Mouse (Mus musculus) forebrain, embryonic 11.5 days (tissue): ENCODE measurements around the gene Tgfb1i1. TPM values are rescaled to one million over a fixed set of nuclear protein-coding genes. Genes with fewer than 3 reads are reported as not detected.

Source experiments
- ATAC-seq: fragments of 200-750 bp; cut with Nextera tagmentation; replicated peaks from 2 replicates; pipeline ENCODE4 v1.8.0; 2017; ENCODE audit warnings: moderate TSS enrichment; ENCODE audit not compliant: low FRiP score
- DNase-seq: peaks from one replicate; pipeline ENCODE4 v3.0.0-alpha.2; 2017; ENCODE audit warnings: low spot score
- H3K27ac ChIP-seq: fragments of 300-500 bp; sonication (generic); 2 replicates; pipeline ENCODE4 v1.5.1; 2014; ENCODE audit warnings: low read depth, low read length
- H3K27me3 ChIP-seq: fragments of 300-500 bp; sonication (generic); 2 replicates; pipeline ENCODE4 v1.6.1; 2014; ENCODE audit warnings: mild to moderate bottlenecking, low read length, mixed read lengths; ENCODE audit not compliant: control insufficient read depth, insufficient read depth
- H3K36me3 ChIP-seq: fragments of 300-500 bp; sonication (generic); 2 replicates; pipeline ENCODE4 v1.6.1; 2014; ENCODE audit warnings: mild to moderate bottlenecking, low read length, moderate library complexity, mixed read lengths; ENCODE audit not compliant: control insufficient read depth, insufficient read depth
- H3K4me1 ChIP-seq: fragments of 300-500 bp; sonication (generic); replicated peaks from 2 replicates; pipeline ENCODE4 v1.6.1; 2014; ENCODE audit warnings: low read length, mixed read lengths; ENCODE audit not compliant: control insufficient read depth, insufficient read depth
- H3K4me2 ChIP-seq: fragments of 300-500 bp; sonication (generic); 2 replicates; pipeline ENCODE4 v1.6.1; 2014; ENCODE audit warnings: low read depth, mild to moderate bottlenecking, low read length, moderate library complexity, mixed read lengths; ENCODE audit not compliant: severe bottlenecking
- H3K4me3 ChIP-seq: fragments of 300-500 bp; sonication (generic); 2 replicates; pipeline ENCODE4 v1.5.1; 2014; ENCODE audit warnings: low read depth, low read length
- H3K9ac ChIP-seq: fragments of 300-500 bp; sonication (generic); 2 replicates; pipeline ENCODE4 v1.6.1; 2014; ENCODE audit warnings: low read length
- H3K9me3 ChIP-seq: fragments of 300-500 bp; sonication (generic); 2 replicates; pipeline ENCODE4 v1.6.1; 2016; ENCODE audit warnings: low read length, mixed read lengths; ENCODE audit not compliant: control insufficient read depth
- WGBS: fragments of 180-500 bp; shearing (Covaris S2); extraction: QIAGEN DNeasy Blood & Tissue Kit; methylation state at CpG from one replicate; pipeline ENCODE4 v1.1.7; 2014; 5-methylcytosine and 5-hydroxymethylcytosine counted together
- polyA plus RNA-seq: library from polyadenylated mRNA; unstranded; fragments of >200 nt; fragmentation: Nextera tagmentation; extraction: Ambion mirVana; gene quantifications from 2 replicates; pipeline ENCODE4 v1.2.1, GENCODE M21; 2014

Tgfb1i1 gene
- 34.1 and 35.5 TPM in 2 replicates for polyA plus RNA-seq

GRCm38 (mm10) chr7:128246496-128247391, at the start of gene Tgfb1i1:
Gene Tgfb1i1, plus strand, starts transcription at chr7:128246812.
- H3K27ac ChIP-seq: no peak within 1 kb of the TSS
- peaks cover 2% of the 10 kb centered on the region; the same call in 1 of the 2 replicates for H3K4me1 ChIP-seq
- H3K4me3 ChIP-seq: peak within 1 kb of the TSS; percentile 35
- 3% methylated on average over 28 of the region's 30 CpGs for WGBS
- ATAC-seq (peak; percentile 37), DNase-seq (peak; percentile 77)
- H3K36me3 ChIP-seq: peaks cover 3% of the 10 kb centered on the region; the same call in 1 of the 2 replicates
- peak within 1 kb of the TSS; percentile 59 for H3K4me2 ChIP-seq
- H3K9ac ChIP-seq: peak within 1 kb of the TSS; percentile 60
- no peaks in the 10 kb centered on the region for H3K9me3 ChIP-seq
- H3K27me3 ChIP-seq: peaks cover 1% of the 10 kb centered on the region

- Histone ChIP-seq H3K4me2 (no peak overlapping the region), H3K4me3 (no peak overlapping the region), H3K9me3 (no peaks in the 10 kb centered on the region), H3K27me3 (no peaks in the 10 kb centered on the region), H3K36me3 (no peaks in the 10 kb centered on the region), H3K27ac (no peak overlapping the region), H3K9ac (no peak overlapping the region), H3K4me1 (no peaks in the 10 kb centered on the region)
- 87% methylated on average over 9 of the region's 9 CpGs for WGBS
- DNase-seq (no peak), ATAC-seq (no peak)
Measured at GRCm38 (mm10) chr7:128201607-128202006, 45.0 kb upstream of the Tgfb1i1 start.

- no peaks in the 10 kb centered on the region for H3K9me3 ChIP-seq
- H3K4me2 ChIP-seq: no peak overlapping the region
- ATAC-seq (no peak), DNase-seq (no peak)
- 87% methylated on average over 9 of the region's 9 CpGs for WGBS
- no peaks in the 10 kb centered on the region for H3K4me1 ChIP-seq
- H3K27ac ChIP-seq: no peak overlapping the region
- no peak overlapping the region for H3K4me3 ChIP-seq
- H3K36me3 ChIP-seq: no peaks in the 10 kb centered on the region
- H3K9ac ChIP-seq: no peak overlapping the region
- no peaks in the 10 kb centered on the region for H3K27me3 ChIP-seq
Measured at GRCm38 (mm10) chr7:128203071-128203470, 43.5 kb upstream of the Tgfb1i1 start.

- 91% methylated on average over 8 of the region's 8 CpGs for WGBS
- H3K27ac ChIP-seq: no peak overlapping the region
- no peaks in the 10 kb centered on the region for H3K27me3 ChIP-seq
- H3K9me3 ChIP-seq: no peaks in the 10 kb centered on the region
- no peak overlapping the region for H3K4me3 ChIP-seq
- H3K9ac ChIP-seq: no peak overlapping the region
- DNase-seq (no peak), ATAC-seq (no peak)
- H3K4me1 ChIP-seq: no peaks in the 10 kb centered on the region
- H3K36me3 ChIP-seq: no peaks in the 10 kb centered on the region
- no peak overlapping the region for H3K4me2 ChIP-seq
Measured at GRCm38 (mm10) chr7:128204179-128204578, 42.4 kb upstream of the Tgfb1i1 start.

- no peak overlapping the region for H3K4me2 ChIP-seq
- no peak for ATAC-seq
- WGBS: 83% methylated on average over 18 of the region's 18 CpGs
Measured at GRCm38 (mm10) chr7:128205695-128206094, 40.9 kb upstream of the Tgfb1i1 start.

GRCm38 (mm10) chr7:128206152-128206551, 40.5 kb upstream of the Tgfb1i1 start, which contains the start of gene Cox6a2:
Gene Cox6a2, minus strand, starts transcription at chr7:128206387.
- no peak for DNase-seq
- Histone ChIP-seq H3K27me3 (no peaks in the 10 kb centered on the region), H3K4me3 (no peak within 1 kb of the TSS), H3K4me2 (no peak within 1 kb of the TSS), H3K4me1 (no peaks in the 10 kb centered on the region), H3K27ac (no peak within 1 kb of the TSS), H3K9me3 (no peaks in the 10 kb centered on the region), H3K9ac (no peak within 1 kb of the TSS), H3K36me3 (no peaks in the 10 kb centered on the region)
- 79% methylated on average over 6 of the region's 6 CpGs for WGBS
- no peak for ATAC-seq

More at GRCm38 (mm10) chr7:128205695-128206094, 40.9 kb upstream of the Tgfb1i1 start:
- Histone ChIP-seq H3K9me3 (no peaks in the 10 kb centered on the region), H3K4me3 (no peak overlapping the region), H3K27ac (no peak overlapping the region), H3K36me3 (no peaks in the 10 kb centered on the region), H3K4me1 (no peaks in the 10 kb centered on the region), H3K9ac (no peak overlapping the region), H3K27me3 (no peaks in the 10 kb centered on the region)
- DNase-seq: no peak

GRCm38 (mm10) chr7:128208187-128208586, 38.4 kb upstream of the Tgfb1i1 start:
- H3K36me3 ChIP-seq: no peaks in the 10 kb centered on the region
- 13% methylated on average over 4 of the region's 4 CpGs for WGBS
- no peak overlapping the region for H3K27ac ChIP-seq
- no peaks in the 10 kb centered on the region for H3K27me3 ChIP-seq
- H3K9ac ChIP-seq: no peak overlapping the region
- no peak overlapping the region for H3K4me2 ChIP-seq
- no peak overlapping the region for H3K4me3 ChIP-seq
- H3K4me1 ChIP-seq: no peaks in the 10 kb centered on the region
- DNase-seq (peak; percentile 68), ATAC-seq (no peak)
- no peaks in the 10 kb centered on the region for H3K9me3 ChIP-seq

GRCm38 (mm10) chr7:128209826-128210225, 36.8 kb upstream of the Tgfb1i1 start:
- Histone ChIP-seq H3K27me3 (no peaks in the 10 kb centered on the region), H3K27ac (no peak overlapping the region), H3K4me3 (no peak overlapping the region), H3K9me3 (no peaks in the 10 kb centered on the region), H3K4me1 (no peaks in the 10 kb centered on the region), H3K9ac (no peak overlapping the region), H3K4me2 (no peak overlapping the region), H3K36me3 (no peaks in the 10 kb centered on the region)
- WGBS: 63% methylated on average over 3 of the region's 3 CpGs
- ATAC-seq (no peak), DNase-seq (no peak)
